Mouse (Mus musculus) testis, postnatal 14 days (tissue): ENCODE results near the gene Arid3b.

Experiments used
- DNase-seq: peaks from one replicate; pipeline ENCODE4 v3.0.0; 2021; ENCODE audit warnings: low spot score

Gene Arid3b

GRCm38 (mm10) chr9:57829812-57830557 is 6.6 kb downstream of the Arid3b start:
- no peak for DNase-seq

- DNase-seq = no peak
Observed at GRCm38 (mm10) chr9:57823397-57823796, 13.2 kb downstream of the Arid3b start.

- DNase-seq = no peak
Observed at GRCm38 (mm10) chr9:57822812-57823211, 13.8 kb downstream of the Arid3b start.

GRCm38 (mm10) chr9:57820186-57821080 is 16.2 kb downstream of the Arid3b start:
- no peak for DNase-seq

GRCm38 (mm10) chr9:57817220-57817667 is 19.3 kb downstream of the Arid3b start:
- DNase-seq = no peak

- DNase-seq = no peak
Observed at GRCm38 (mm10) chr9:57814866-57815265, 21.7 kb downstream of the Arid3b start.

- no peak for DNase-seq
Observed at GRCm38 (mm10) chr9:57814014-57814413, 22.6 kb downstream of the Arid3b start.

GRCm38 (mm10) chr9:57811793-57812733 is 24.5 kb downstream of the Arid3b start:
- DNase-seq = no peak

- no peak for DNase-seq
Observed at GRCm38 (mm10) chr9:57810691-57811090, 25.9 kb downstream of the Arid3b start.

GRCm38 (mm10) chr9:57808771-57809310 is 27.8 kb downstream of the Arid3b start:
- DNase-seq = no peak

GRCm38 (mm10) chr9:57807174-57807651 is 29.4 kb downstream of the Arid3b start:
- DNase-seq = no peak

GRCm38 (mm10) chr9:57806066-57806481 is 30.5 kb downstream of the Arid3b start:
- no peak for DNase-seq

GRCm38 (mm10) chr9:57805087-57805737 is 31.4 kb downstream of the Arid3b start:
- no peak for DNase-seq

- no peak for DNase-seq
Observed at GRCm38 (mm10) chr9:57803839-57804238, 32.8 kb downstream of the Arid3b start.

- DNase-seq = no peak
Observed at GRCm38 (mm10) chr9:57803047-57803446, 33.5 kb downstream of the Arid3b start.

GRCm38 (mm10) chr9:57800325-57800975 is 36.1 kb downstream of the Arid3b start:
- DNase-seq = no peak

- DNase-seq = no peak
Observed at GRCm38 (mm10) chr9:57798725-57799253, 37.8 kb downstream of the Arid3b start.

- DNase-seq = no peak
Observed at GRCm38 (mm10) chr9:57797456-57797855, 39.1 kb downstream of the Arid3b start.

- no peak for DNase-seq
Observed at GRCm38 (mm10) chr9:57789733-57790132, 46.9 kb downstream of the Arid3b start.

- no peak for DNase-seq
Observed at GRCm38 (mm10) chr9:57782656-57783055, 53.9 kb downstream of the Arid3b start.
